In the genomic region with DNA sequence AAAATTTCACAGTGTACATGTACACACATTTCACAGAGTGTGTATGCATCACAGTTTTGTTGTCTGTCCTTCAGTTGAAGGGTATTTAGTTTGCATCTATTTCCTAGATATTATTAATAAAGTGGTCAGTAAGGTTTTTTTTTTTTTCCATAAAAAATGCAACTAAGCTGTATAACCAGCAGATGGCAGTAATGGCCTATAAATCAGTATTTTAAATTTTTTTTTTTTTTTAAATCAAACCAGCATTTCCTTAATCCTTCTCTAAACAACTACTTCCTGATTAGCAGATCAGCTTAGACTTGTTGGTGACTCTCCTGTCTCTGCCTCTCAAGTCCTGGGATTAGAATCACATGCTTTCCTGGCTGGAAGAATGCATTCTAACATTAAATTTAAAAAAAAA, we compare ENCODE assay signal across 16 mouse cellular contexts. TPM values are rescaled to one million over a fixed set of nuclear protein-coding genes. Genes with fewer than 3 reads are reported as not detected.
A peak's percentile ranks its signal among the peaks of the same experiment; 100 is the strongest.
DNase-seq lines count a peak whose midpoint lies in the region; ATAC-seq and TF ChIP-seq lines count a peak whose summit lies in the region.
"Had no signal": no experiment of that assay in that cellular context is flagged by ENCODE, and none has a peak within 500 bp of the region (broad histone marks: within the 10 kb centered on the region; RNA-seq: fewer than 3 reads in every experiment).

No protein-coding gene starts in this region.

- H3K9me3 ChIP-seq in hindbrain, postnatal 0 days (ENCODE audit: low read length): 0 out of 2 replicates have a peak, but pooled peaks cover 3% of the 10 kb centered on the region
- 0 out of 2 replicates have a peak, but pooled peaks cover 3% of the 10 kb centered on the region for H3K9me3 ChIP-seq in hindbrain, embryonic 13.5 days
- no peaks in the 10 kb centered on the region for H3K9me3 ChIP-seq in midbrain, postnatal 0 days (ENCODE audit: low read length)
- H3K9me3 ChIP-seq in midbrain, embryonic 13.5 days: no peaks in the 10 kb centered on the region
- H3K9me3 ChIP-seq: embryonic facial prominence, embryonic 15.5 days; limb, embryonic 15.5 days had no signal

- H3K27me3 ChIP-seq in hindbrain, postnatal 0 days (ENCODE audit: insufficient read depth, low read length): no peaks in the 10 kb centered on the region
- peaks cover 8% of the 10 kb centered on the region; the same call in 1 of the 2 replicates for H3K27me3 ChIP-seq in hindbrain, embryonic 13.5 days
- H3K27me3 ChIP-seq in midbrain, postnatal 0 days (ENCODE audit: insufficient read depth, low read length): no peaks in the 10 kb centered on the region
- 0 out of 2 replicates have a peak, but pooled peaks cover 3% of the 10 kb centered on the region for H3K27me3 ChIP-seq in midbrain, embryonic 13.5 days
- H3K27me3 ChIP-seq: Patski had no signal

- no peak overlapping the region for H3K27ac ChIP-seq in hindbrain, postnatal 0 days
- no peak overlapping the region for H3K27ac ChIP-seq in hindbrain, embryonic 13.5 days
- H3K27ac ChIP-seq in midbrain, postnatal 0 days (ENCODE audit: low read depth, low read length): no peak overlapping the region
- H3K27ac ChIP-seq in midbrain, embryonic 13.5 days: no peak overlapping the region
- H3K27ac ChIP-seq: embryonic facial prominence, embryonic 15.5 days; limb, embryonic 15.5 days had no signal

- peak; percentile 59 for TF ChIP-seq CTCF in hindbrain, postnatal 0 days (IDR thresholded peaks at IDR 0.05; ENCODE audit: low read depth)
- peak; percentile 67 for TF ChIP-seq CTCF in midbrain, postnatal 0 days (IDR thresholded peaks at IDR 0.05)
- TF ChIP-seq CTCF in brain, embryonic 14.5 days (IDR thresholded peaks at IDR 0.05; ENCODE audit: borderline replicate concordance, extremely low read depth, insufficient read depth, insufficient read length): no peak

- ATAC-seq in hindbrain, postnatal 0 days: no peak
- ATAC-seq in hindbrain, embryonic 13.5 days (ENCODE audit: low FRiP score): no peak
- no peak for ATAC-seq in midbrain, postnatal 0 days (ENCODE audit: low FRiP score)
- ATAC-seq in midbrain, embryonic 13.5 days: no peak
- ATAC-seq: Patski had no signal

- DNase-seq in hindbrain, postnatal 0 days (ENCODE audit: low spot score): peak; percentile 43
- peak; percentile 40 for DNase-seq in midbrain, postnatal 0 days (ENCODE audit: low spot score)
- DNase-seq in brain, embryonic 14.5 days (ENCODE audit: low read depth): peak; percentile 49
- DNase-seq in right cerebral cortex, postnatal 4 days: no peak
- DNase-seq in heart, postnatal 14 days: no peak
- DNase-seq: adrenal gland, adult 8-10 months; cerebellum, adult 11 months; heart, postnatal 4 days; kidney, adult 2 months; spleen, adult 18-20 months had no signal

- no peaks in the 10 kb centered on the region for H3K4me1 ChIP-seq in hindbrain, postnatal 0 days (ENCODE audit: insufficient read depth, low read length)
- peaks cover 4% of the 10 kb centered on the region; the same call in 1 of the 2 replicates for H3K4me1 ChIP-seq in hindbrain, embryonic 13.5 days (replicated peaks)
- 0 out of 2 replicates have a peak, but pooled peaks cover under 1% of the 10 kb centered on the region for H3K4me1 ChIP-seq in midbrain, postnatal 0 days (ENCODE audit: insufficient read depth, low read length)
- H3K4me1 ChIP-seq in midbrain, embryonic 13.5 days (replicated peaks): peaks cover 4% of the 10 kb centered on the region

- no peak overlapping the region for H3K4me2 ChIP-seq in hindbrain, postnatal 0 days (ENCODE audit: low read depth, low read length)
- no peak overlapping the region for H3K4me2 ChIP-seq in hindbrain, embryonic 13.5 days
- H3K4me2 ChIP-seq in midbrain, postnatal 0 days (ENCODE audit: low read depth, low read length, poor library complexity, severe bottlenecking): no peak overlapping the region
- H3K4me2 ChIP-seq in midbrain, embryonic 13.5 days (replicated peaks): no peak overlapping the region
- H3K4me2 ChIP-seq: embryonic facial prominence, embryonic 15.5 days; limb, embryonic 15.5 days had no signal

- H3K9ac ChIP-seq in hindbrain, postnatal 0 days (replicated peaks; ENCODE audit: low read length): no peak overlapping the region
- H3K9ac ChIP-seq in hindbrain, embryonic 13.5 days: no peak overlapping the region
- no peak overlapping the region for H3K9ac ChIP-seq in midbrain, postnatal 0 days (replicated peaks; ENCODE audit: low read length, poor library complexity, severe bottlenecking)
- no peak overlapping the region for H3K9ac ChIP-seq in midbrain, embryonic 13.5 days (replicated peaks)
- H3K9ac ChIP-seq: embryonic facial prominence, embryonic 15.5 days; limb, embryonic 15.5 days had no signal

- TF ChIP-seq POLR2A in brain, embryonic 14.5 days (IDR thresholded peaks at IDR 0.05; ENCODE audit: borderline replicate concordance, extremely low read depth, insufficient read depth, insufficient read length, poor library complexity, severe bottlenecking): no peak

- no peak overlapping the region for H3K4me3 ChIP-seq in hindbrain, postnatal 0 days (ENCODE audit: low read length)
- no peak overlapping the region for H3K4me3 ChIP-seq in hindbrain, embryonic 13.5 days
- H3K4me3 ChIP-seq in midbrain, postnatal 0 days (ENCODE audit: low read depth, low read length): no peak overlapping the region
- no peak overlapping the region for H3K4me3 ChIP-seq in midbrain, embryonic 13.5 days (replicated peaks)
- H3K4me3 ChIP-seq: embryonic facial prominence, embryonic 15.5 days; limb, embryonic 15.5 days had no signal

- H3K36me3 ChIP-seq in hindbrain, postnatal 0 days (ENCODE audit: insufficient read depth, low read length): no peaks in the 10 kb centered on the region
- H3K36me3 ChIP-seq in hindbrain, embryonic 13.5 days: no peaks in the 10 kb centered on the region
- H3K36me3 ChIP-seq in midbrain, postnatal 0 days (ENCODE audit: insufficient read depth, low read length): no peaks in the 10 kb centered on the region
- no peaks in the 10 kb centered on the region for H3K36me3 ChIP-seq in midbrain, embryonic 13.5 days
- H3K36me3 ChIP-seq: embryonic facial prominence, embryonic 15.5 days; limb, embryonic 15.5 days had no signal

- intact Hi-C loops in heart, postnatal 14 days (cut with DNase I): loop anchor here (2.0 to 10.0 kb wide), 3 partner anchors 234 to 404 kb away; no protein-coding TSS in a partner anchor

RNA-seq across cellular contexts. Expression of a gene that starts 5.2 kb away (rescaled TPM):
- total RNA-seq in hindbrain, postnatal 0 days (2014; rRNA removed): 0.78 and 1.1 TPM in 2 replicates
- 0.63 and 0.68 TPM in 2 replicates for polyA plus RNA-seq in hindbrain, postnatal 0 days (2015; fragmentation: Nextera tagmentation; extraction: Ambion mirVana)
- 0.18 and 0.22 TPM in 2 replicates for polyA plus RNA-seq in hindbrain, embryonic 13.5 days (2015; fragmentation: Nextera tagmentation; extraction: Ambion mirVana)
- total RNA-seq in midbrain, postnatal 0 days (2014; rRNA removed): 0.90 and 1.7 TPM in 2 replicates
- polyA plus RNA-seq in midbrain, postnatal 0 days (2015; fragmentation: Nextera tagmentation; extraction: Ambion mirVana): 0.75 and 0.98 TPM in 2 replicates
- polyA plus RNA-seq in midbrain, embryonic 13.5 days (2015; fragmentation: Nextera tagmentation; extraction: Ambion mirVana): 0.12 and 0.14 TPM in 2 replicates
- polyA plus RNA-seq in brain, embryonic 14.5 days (2012; rRNA removed): 0.23 and 0.26 TPM in 2 replicates
- total RNA-seq in heart, postnatal 14 days (2021): under 1 TPM; 0.05 to 0.10 TPM
- total RNA-seq: granulocyte monocyte progenitor cell, adult 5-6 weeks had no signal
- polyA plus RNA-seq: kidney, adult 2 months had no signal

Comparison
In these comparisons a context has a peak if more than half of its experiments do, and no peak if none do; other contexts are left out.
1. DNase-seq: peak in hindbrain, postnatal 0 days (single experiment), midbrain, postnatal 0 days (single experiment) and brain, embryonic 14.5 days (single experiment); none in right cerebral cortex, postnatal 4 days (single experiment) and heart, postnatal 14 days (0 of 2).